16 mouse cellular contexts compared by ENCODE assay signal in genomic region chr5:125402476-125402875, GRCm38 (mm10). TPM values are rescaled to one million over a fixed set of nuclear protein-coding genes. Genes with fewer than 3 reads are reported as not detected.
DNase-seq lines count a peak whose midpoint lies in the region; ATAC-seq and TF ChIP-seq lines count a peak whose summit lies in the region.
"Had no signal": no experiment of that assay in that cellular context is flagged by ENCODE, and none has a peak within 500 bp of the region (broad histone marks: within the 10 kb centered on the region; RNA-seq: fewer than 3 reads in every experiment).

No protein-coding gene starts in this region.

- peak overlapping the region; percentile 96 for H3K4me2 ChIP-seq in liver, embryonic 15.5 days
- H3K4me2 ChIP-seq: forebrain, embryonic 15.5 days; limb, embryonic 15.5 days had no signal

- peaks cover 14% of the 10 kb centered on the region for H3K4me1 ChIP-seq in liver, adult 2 months (ENCODE audit: control insufficient read depth, insufficient read depth, low read length)
- H3K4me1 ChIP-seq in ES-Bruce4 (ENCODE audit: control insufficient read depth, insufficient read depth, low read length) = no peaks in the 10 kb centered on the region
- H3K4me1 ChIP-seq in brown adipose tissue, adult 24 weeks (ENCODE audit: control insufficient read depth, insufficient read depth, insufficient read length, low read length) = peaks cover 5% of the 10 kb centered on the region
- H3K4me1 ChIP-seq in liver, embryonic 15.5 days (replicated peaks) = peaks cover 39% of the 10 kb centered on the region

- no peak for TF ChIP-seq POLR2A in liver, adult 2 months (IDR thresholded peaks at IDR 0.05; ENCODE audit: extremely low read depth, insufficient read depth, low read length)
- TF ChIP-seq POLR2A in ES-Bruce4 (IDR thresholded peaks at IDR 0.05; ENCODE audit: insufficient read depth, low read length) = no peak

- no peak for TF ChIP-seq EP300 in ES-Bruce4 (IDR thresholded peaks at IDR 0.05; ENCODE audit: insufficient read depth, low read depth, low read length)

- no peak for TF ChIP-seq CTCF in liver, adult 2 months (IDR thresholded peaks at IDR 0.05; ENCODE audit: low read depth, low read length)
- no peak for TF ChIP-seq CTCF in ES-Bruce4 (IDR thresholded peaks at IDR 0.05; ENCODE audit: low read depth, low read length)

- peak overlapping the region; percentile 58 for H3K9ac ChIP-seq in liver, adult 2 months (ENCODE audit: low read depth, low read length)
- H3K9ac ChIP-seq in ES-Bruce4 (ENCODE audit: low read depth, poor library complexity, severe bottlenecking) = peak overlapping the region; percentile 56
- H3K9ac ChIP-seq in liver, embryonic 15.5 days = no peak overlapping the region
- H3K9ac ChIP-seq: forebrain, embryonic 15.5 days; limb, embryonic 15.5 days had no signal

- no peaks in the 10 kb centered on the region for H3K36me3 ChIP-seq in liver, adult 2 months (ENCODE audit: control insufficient read depth, insufficient read depth, low read length)
- H3K36me3 ChIP-seq in ES-Bruce4 (ENCODE audit: control insufficient read depth, insufficient read depth, low read length, poor library complexity, severe bottlenecking) = no peaks in the 10 kb centered on the region
- no peaks in the 10 kb centered on the region for H3K36me3 ChIP-seq in liver, embryonic 15.5 days (replicated peaks)
- H3K36me3 ChIP-seq: forebrain, embryonic 15.5 days; G1E; limb, embryonic 15.5 days had no signal

- DNase-seq in liver, adult 2 months (ENCODE audit: extremely low read depth, low read depth, low spot score) = peak; percentile 83
- no peak for DNase-seq in liver
- no peak for DNase-seq in cerebellum, postnatal 25 days
- no peak for DNase-seq in gastrocnemius, postnatal 10 days
- DNase-seq: adrenal gland, postnatal 36 days; cerebellum, adult 18-20 months; gastrocnemius, postnatal 36 days; right cerebral cortex, postnatal 25 days had no signal

- H3K4me3 ChIP-seq in liver, adult 2 months (ENCODE audit: insufficient read depth, low read depth, low read length) = peak overlapping the region; percentile 65
- H3K4me3 ChIP-seq in ES-Bruce4 (ENCODE audit: low read depth, low read length) = peak overlapping the region; percentile 47
- no peak overlapping the region for H3K4me3 ChIP-seq in brown adipose tissue, adult 24 weeks (ENCODE audit: insufficient read depth, low read depth, low read length)
- peak overlapping the region; percentile 22; the same call in 1 of the 2 replicates for H3K4me3 ChIP-seq in liver, embryonic 15.5 days (replicated peaks)
- H3K4me3 ChIP-seq: forebrain, embryonic 15.5 days; limb, embryonic 15.5 days; megakaryocyte, embryonic 14.5 days had no signal

- no peaks in the 10 kb centered on the region for H3K79me2 ChIP-seq in liver, adult 2 months (ENCODE audit: control insufficient read depth, insufficient read depth, low read length)

- H3K27me3 ChIP-seq in liver, adult 2 months (ENCODE audit: control insufficient read depth, insufficient read depth, low read length) = no peaks in the 10 kb centered on the region
- H3K27me3 ChIP-seq in ES-Bruce4 (ENCODE audit: control insufficient read depth, insufficient read depth, low read length, poor library complexity, severe bottlenecking) = no peaks in the 10 kb centered on the region
- peaks cover 37% of the 10 kb centered on the region for H3K27me3 ChIP-seq in liver, embryonic 15.5 days
- H3K27me3 ChIP-seq: forebrain, embryonic 15.5 days; limb, embryonic 15.5 days had no signal

- WGBS in liver, adult 2 months = 37% methylated on average over 10 of the region's 10 CpGs
- 53% methylated on average over 10 of the region's 10 CpGs for WGBS in liver, embryonic 15.5 days (ENCODE audit: insufficient replicate concordance)

- ATAC-seq in liver, embryonic 15.5 days (ENCODE audit: insufficient read depth) = no peak
- ATAC-seq: forebrain, embryonic 15.5 days had no signal

- H3K27ac ChIP-seq in liver, adult 2 months (replicated peaks; ENCODE audit: insufficient read depth, low read depth, low read length) = peak overlapping the region; percentile 97
- peak overlapping the region; percentile 66 for H3K27ac ChIP-seq in ES-Bruce4 (ENCODE audit: insufficient read depth, low read length)
- peak overlapping the region; percentile 79; the same call in 1 of the 2 replicates for H3K27ac ChIP-seq in brown adipose tissue, adult 24 weeks (replicated peaks; ENCODE audit: low read depth, low read length)
- H3K27ac ChIP-seq in liver, embryonic 15.5 days (replicated peaks) = no peak overlapping the region; the same call in 1 of the 2 replicates
- H3K27ac ChIP-seq: forebrain, embryonic 15.5 days; limb, embryonic 15.5 days had no signal

- H3K9me3 ChIP-seq in ES-Bruce4 (replicated peaks; ENCODE audit: control insufficient read depth, insufficient read depth, low read length, poor library complexity, severe bottlenecking) = no peaks in the 10 kb centered on the region
- no peaks in the 10 kb centered on the region for H3K9me3 ChIP-seq in liver, embryonic 15.5 days (replicated peaks)
- H3K9me3 ChIP-seq: forebrain, embryonic 15.5 days; G1E; limb, embryonic 15.5 days; megakaryocyte, embryonic 14.5 days had no signal

RNA-seq across cellular contexts. Expression of gene Ubc, which starts 12.5 kb away (rescaled TPM):
- total RNA-seq in liver, adult 2 months (2014; rRNA removed) = 634 and 1,049 TPM in 2 replicates
- polyA plus RNA-seq in liver, adult 2 months (2012; rRNA removed) = 990 and 1,297 TPM in 2 replicates
- polyA plus RNA-seq in ES-Bruce4 (2011; ENCODE audit: insufficient read depth, insufficient read length, low read depth, missing spikeins) = 329 and 334 TPM in 2 replicates
- polyA plus RNA-seq in brown adipose tissue, adult 24 weeks (2012; ENCODE audit: insufficient read depth, insufficient read length, missing spikeins) = 692 and 1,079 TPM in 2 replicates
- 563 and 623 TPM in 2 replicates for polyA plus RNA-seq in liver, embryonic 15.5 days (2015; fragmentation: Nextera tagmentation; extraction: Ambion mirVana)
- total RNA-seq in gastrocnemius, postnatal 10 days (2021) = 100 to 1,000 TPM; 703 to 712 TPM

RNA-seq across cellular contexts. Expression of gene Gm10382, which starts 13.4 kb away (rescaled TPM):
- total RNA-seq in liver, adult 2 months (2014; rRNA removed) = 0.13 TPM in 1 of 2 replicates, not detected in the other
- polyA plus RNA-seq in liver, adult 2 months (2012; rRNA removed) = 0.16 and 0.24 TPM in 2 replicates
- polyA plus RNA-seq in ES-Bruce4 (2011; ENCODE audit: insufficient read depth, insufficient read length, low read depth, missing spikeins) = not detected in 2 replicates
- polyA plus RNA-seq in brown adipose tissue, adult 24 weeks (2012; ENCODE audit: insufficient read depth, insufficient read length, missing spikeins) = not detected in 2 replicates
- polyA plus RNA-seq in liver, embryonic 15.5 days (2015; fragmentation: Nextera tagmentation; extraction: Ambion mirVana) = 0.31 and 0.35 TPM in 2 replicates
- under 1 TPM; 0.19 to 0.36 TPM for total RNA-seq in gastrocnemius, postnatal 10 days (2021)
- total RNA-seq: G1E had no signal
- polyA plus RNA-seq: embryonic facial prominence, embryonic 11.5 days had no signal

RNA-seq across cellular contexts. Expression of gene Dhx37, which starts 31.4 kb away (rescaled TPM):
- total RNA-seq in liver, adult 2 months (2014; rRNA removed) = 3.8 and 5.6 TPM in 2 replicates
- 12.0 and 14.0 TPM in 2 replicates for polyA plus RNA-seq in liver, adult 2 months (2012; rRNA removed)
- polyA plus RNA-seq in ES-Bruce4 (2011; ENCODE audit: insufficient read depth, insufficient read length, low read depth, missing spikeins) = 35.2 and 42.3 TPM in 2 replicates
- 5.0 and 16.9 TPM in 2 replicates for polyA plus RNA-seq in brown adipose tissue, adult 24 weeks (2012; ENCODE audit: insufficient read depth, insufficient read length, missing spikeins)
- polyA plus RNA-seq in liver, embryonic 15.5 days (2015; fragmentation: Nextera tagmentation; extraction: Ambion mirVana) = 4.8 and 4.9 TPM in 2 replicates
- 1 to 10 TPM; 3.7 to 4.6 TPM for total RNA-seq in gastrocnemius, postnatal 10 days (2021)

RNA-seq across cellular contexts. Expression of gene Bri3bp, which starts 38.9 kb away (rescaled TPM):
- 7.7 and 8.8 TPM in 2 replicates for total RNA-seq in liver, adult 2 months (2014; rRNA removed)
- 18.3 and 23.0 TPM in 2 replicates for polyA plus RNA-seq in liver, adult 2 months (2012; rRNA removed)
- 43.8 and 45.8 TPM in 2 replicates for polyA plus RNA-seq in ES-Bruce4 (2011; ENCODE audit: insufficient read depth, insufficient read length, low read depth, missing spikeins)
- 15.4 and 19.5 TPM in 2 replicates for polyA plus RNA-seq in brown adipose tissue, adult 24 weeks (2012; ENCODE audit: insufficient read depth, insufficient read length, missing spikeins)
- 23.5 and 25.8 TPM in 2 replicates for polyA plus RNA-seq in liver, embryonic 15.5 days (2015; fragmentation: Nextera tagmentation; extraction: Ambion mirVana)
- total RNA-seq in gastrocnemius, postnatal 10 days (2021) = 1 to 10 TPM; 7.6 to 8.0 TPM
